Mouse (Mus musculus) thymus, adult 2 months (tissue): ENCODE measurements around the gene Tmem132c.

Experiments used
- CTCF ChIP-seq: fragments of 200-500 bp; IDR thresholded peaks from 2 replicates; pipeline ENCODE4 v1.5.1; 2012; ENCODE audit warnings: mild to moderate bottlenecking, control low read depth, low read length, moderate library complexity, borderline replicate concordance; ENCODE audit not compliant: control insufficient read depth, poor library complexity, insufficient read depth; ENCODE audit errors: extremely low read depth
- POLR2A ChIP-seq: fragments of 200-500 bp; IDR thresholded peaks from 2 replicates; pipeline ENCODE4 v1.6.1; 2012; ENCODE audit warnings: mild to moderate bottlenecking, low read length, control low read depth, moderate library complexity; ENCODE audit not compliant: control insufficient read depth, poor library complexity, insufficient read depth; ENCODE audit errors: extremely low read depth

DNA sequence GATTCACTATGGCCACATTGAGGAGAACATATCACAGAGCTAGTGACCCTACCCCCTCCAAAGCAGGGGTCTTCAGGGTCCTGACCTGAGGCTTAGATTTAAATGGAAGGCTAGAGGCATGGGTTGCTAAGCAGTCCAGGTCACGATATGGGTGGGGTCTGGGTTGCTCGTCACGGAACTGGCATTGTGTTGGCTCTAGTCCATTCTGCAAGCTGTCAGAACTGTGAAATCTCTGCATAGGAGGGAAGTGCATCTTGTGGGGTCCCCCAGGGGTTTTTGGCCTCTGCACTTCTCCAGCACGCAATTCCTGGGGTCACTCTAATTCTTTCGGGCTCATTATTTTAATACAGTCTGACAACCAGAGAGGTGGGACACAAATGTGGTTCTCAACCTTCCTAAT lies 55.9 kb downstream of the Tmem132c start:
- TF ChIP-seq CTCF (no peak), POLR2A (no peak)
